Mouse (Mus musculus) kidney, adult 8-10 months (tissue): ENCODE results near the gene Iffo2.
A peak's percentile ranks its signal among the peaks of the same experiment; 100 is the strongest.

Experiments
- DNase-seq, 2 experiments: peaks; one replicate each; pipeline ENCODE4 v3.0.0; 2022

Iffo2 gene

DNA sequence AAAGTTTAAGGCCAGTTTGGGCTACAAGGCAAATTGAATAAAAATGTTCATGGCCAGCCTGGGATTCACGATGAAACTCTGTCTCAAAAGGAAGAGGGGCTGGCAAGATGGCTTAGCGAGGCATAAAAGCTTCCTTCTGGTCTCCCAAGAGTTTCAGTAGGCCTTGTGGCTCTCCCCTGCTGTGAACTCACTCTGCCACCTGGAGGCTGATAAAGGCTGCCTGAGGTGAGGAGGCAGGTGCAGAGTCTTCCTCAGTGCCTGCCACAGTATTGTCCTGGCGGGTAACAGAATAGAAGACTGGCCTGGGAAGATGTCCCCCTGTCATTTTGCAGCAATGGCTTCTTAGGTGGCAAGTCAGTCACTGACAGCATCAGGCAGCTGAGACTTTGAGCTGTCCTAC lies 52.6 kb downstream of the Iffo2 start:
- DNase-seq: no peak

DNA sequence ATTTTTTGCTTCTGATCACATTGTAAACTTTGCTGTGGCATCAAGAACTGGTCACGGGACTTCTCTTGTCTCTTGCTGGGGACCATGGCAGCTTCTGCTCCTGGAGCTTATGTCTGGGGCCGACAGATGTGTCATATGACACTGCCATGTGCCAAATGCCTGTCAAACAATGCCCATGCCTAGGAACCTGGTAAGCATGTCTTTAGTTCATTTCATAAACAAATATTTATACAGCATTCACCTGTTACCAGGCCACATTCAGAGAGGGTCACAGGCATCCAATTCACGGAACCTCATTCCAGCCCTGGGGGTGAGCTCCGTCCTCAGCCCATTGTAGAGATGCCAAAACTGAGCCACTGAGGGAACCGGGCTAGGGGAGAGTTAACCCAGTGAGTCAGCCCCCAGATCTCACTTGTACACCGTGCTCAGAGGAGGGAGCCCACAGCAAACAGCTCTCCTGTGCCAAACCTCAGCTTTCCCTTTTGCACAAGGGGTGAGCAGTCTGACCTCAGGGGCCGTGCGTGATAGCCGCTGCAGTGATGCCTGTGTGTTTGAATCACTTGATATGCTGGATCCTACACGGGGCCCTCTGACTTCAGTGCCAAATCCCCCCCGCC lies 53.4 kb downstream of the Iffo2 start:
- no peak for DNase-seq

DNA sequence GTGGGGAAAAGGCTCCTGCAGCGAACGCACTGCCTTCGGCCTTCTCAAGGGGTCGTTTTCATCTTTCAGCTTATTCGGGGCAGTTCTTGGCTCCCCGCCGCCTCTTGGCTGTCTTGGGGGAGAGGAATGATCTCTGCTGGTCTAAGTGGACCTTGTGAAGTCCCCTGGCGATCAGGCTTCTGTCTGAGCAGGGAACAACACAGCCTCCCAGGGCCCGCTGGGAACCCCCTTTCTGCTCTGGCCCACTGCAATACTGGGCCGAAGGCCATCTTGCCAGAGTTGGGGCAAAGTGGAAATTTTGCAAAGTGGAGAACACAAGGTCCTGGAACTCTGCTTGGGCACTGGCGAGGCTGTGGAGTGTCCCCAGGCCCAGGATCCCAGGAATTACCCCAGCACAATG lies 54.4 kb downstream of the Iffo2 start:
- no peak for DNase-seq

DNA sequence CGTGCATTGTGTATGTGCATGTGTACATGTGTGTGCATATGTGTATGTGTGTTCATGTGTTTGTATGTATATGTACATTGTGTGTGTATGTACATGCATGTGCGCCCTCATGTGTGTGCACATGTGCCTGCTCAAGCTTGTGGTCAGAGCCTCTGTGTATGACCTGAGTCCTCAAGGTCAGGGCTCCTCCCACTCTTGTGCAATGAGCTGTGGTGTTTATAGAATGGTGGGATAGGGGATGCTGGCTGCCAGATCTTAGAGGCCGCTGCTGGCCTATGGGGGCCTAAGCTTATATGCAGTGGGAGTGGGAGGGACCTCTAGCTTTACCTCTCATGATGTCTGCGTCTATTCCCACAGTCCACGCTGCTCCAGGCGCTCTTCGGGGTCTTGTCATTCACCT lies 55.4 kb downstream of the Iffo2 start:
- DNase-seq: no peak

DNA sequence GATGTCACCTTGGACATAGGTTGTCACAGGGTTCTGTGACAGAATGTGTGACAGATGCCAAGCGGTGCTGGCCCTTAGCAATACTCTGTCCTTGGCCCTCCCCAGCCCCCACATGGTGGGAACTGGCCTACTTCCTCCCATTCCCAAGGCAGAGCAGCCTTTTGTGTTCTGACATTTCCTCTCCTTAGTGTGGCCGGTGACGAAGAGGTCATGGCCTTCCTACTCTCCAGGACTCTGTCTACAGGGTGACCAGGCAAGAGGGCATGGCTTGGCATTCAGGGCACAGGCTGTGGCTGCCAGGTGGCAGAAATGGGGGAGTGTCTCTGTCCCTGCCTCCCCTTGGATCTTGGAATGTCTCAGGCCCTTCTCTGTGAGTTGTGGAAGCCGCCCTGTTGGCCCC lies 57.0 kb downstream of the Iffo2 start:
- no peak for DNase-seq

DNA sequence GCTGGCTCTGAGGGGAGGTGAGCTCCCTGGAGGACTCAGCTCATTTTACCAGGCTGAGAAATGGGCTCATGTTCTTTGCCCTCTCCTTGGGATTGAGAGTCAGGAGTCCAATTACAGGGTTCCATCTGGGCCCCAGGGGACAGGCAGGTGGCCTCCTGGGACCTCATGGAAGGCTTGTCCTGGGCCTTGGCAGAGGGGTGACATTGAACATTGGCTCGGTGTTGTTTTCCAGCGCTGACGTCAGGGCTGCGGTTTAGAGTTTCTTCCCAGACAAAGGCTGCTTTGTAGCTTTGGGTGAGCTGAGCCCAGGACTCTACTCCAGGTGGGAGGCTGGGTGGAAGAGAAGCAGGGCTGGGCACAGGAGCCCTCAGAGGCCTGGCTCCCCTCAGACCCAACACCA lies 57.4 kb downstream of the Iffo2 start:
- no peak for DNase-seq

DNA sequence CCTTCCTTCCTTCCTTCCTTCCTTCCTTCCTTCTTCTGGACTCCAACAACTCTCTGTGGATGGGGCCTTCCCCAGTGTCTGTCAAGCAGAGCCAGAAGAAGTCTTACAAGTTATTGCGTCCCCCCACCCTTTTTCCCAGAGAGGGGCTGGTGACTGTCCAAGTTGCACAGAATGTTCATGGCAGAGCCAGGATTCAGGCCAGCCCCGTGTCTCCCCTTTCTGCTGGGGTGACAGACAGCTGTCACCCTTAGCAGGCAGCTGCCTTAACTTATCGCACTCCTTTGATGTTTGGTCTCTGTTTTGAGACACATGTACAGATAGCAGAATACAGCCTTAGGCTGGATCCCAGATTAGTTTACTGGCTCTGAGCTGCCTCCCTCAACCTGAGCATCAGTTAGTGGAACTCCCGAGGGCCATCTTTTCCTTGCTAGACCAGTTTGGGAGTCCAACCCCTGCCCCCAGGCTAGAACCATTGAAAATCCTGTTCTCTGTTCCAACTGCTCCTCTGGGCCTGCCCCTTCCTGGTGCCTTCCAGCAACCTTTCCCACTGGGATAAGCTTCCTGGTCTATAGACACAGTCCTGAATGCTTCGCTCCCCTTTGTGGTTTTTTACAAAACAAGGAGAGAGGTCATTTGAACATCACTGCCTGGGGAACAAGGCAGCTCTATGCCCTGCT lies 59.1 kb downstream of the Iffo2 start:
- DNase-seq: no peak

DNA sequence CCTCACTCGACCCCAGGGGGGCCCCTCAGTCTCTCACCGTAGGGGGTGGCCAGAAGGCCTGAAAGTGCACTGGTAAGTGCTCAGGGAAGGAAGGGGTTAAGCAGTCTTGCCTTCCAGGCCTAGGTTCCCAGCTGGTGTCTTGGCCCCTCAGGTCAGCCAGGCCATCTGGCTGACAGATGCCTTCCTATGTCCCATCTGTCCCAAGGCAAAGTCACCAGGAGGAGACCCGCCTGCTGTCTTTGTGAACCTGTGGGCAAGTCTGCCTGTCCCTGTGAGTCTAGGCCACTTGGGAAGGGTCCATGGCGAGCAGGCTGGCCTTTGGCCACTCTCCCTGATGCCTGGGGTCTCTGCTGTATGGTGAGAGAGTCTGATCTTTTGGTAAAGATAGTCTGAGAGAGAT lies 60.1 kb downstream of the Iffo2 start:
- DNase-seq: no peak

DNA sequence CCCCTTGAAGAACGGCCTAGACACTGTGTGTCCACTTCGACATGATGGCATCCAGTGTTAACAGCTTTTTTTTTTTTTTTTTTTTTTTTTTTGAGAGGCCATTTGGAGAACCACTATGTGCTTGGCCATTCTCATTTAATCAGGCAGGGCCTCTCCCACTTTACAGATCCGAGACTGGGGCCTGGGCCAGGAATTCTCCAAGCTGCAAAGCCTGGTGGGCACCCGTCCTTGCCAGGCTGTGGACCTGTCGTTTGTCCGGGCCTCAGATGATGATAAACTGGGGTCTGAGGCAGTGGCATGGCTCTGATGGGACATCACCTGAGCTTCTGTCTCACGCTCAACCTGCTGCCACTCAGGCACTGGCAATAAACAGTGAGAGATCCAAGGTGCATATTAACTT lies 62.5 kb downstream of the Iffo2 start:
- DNase-seq: no peak

DNA sequence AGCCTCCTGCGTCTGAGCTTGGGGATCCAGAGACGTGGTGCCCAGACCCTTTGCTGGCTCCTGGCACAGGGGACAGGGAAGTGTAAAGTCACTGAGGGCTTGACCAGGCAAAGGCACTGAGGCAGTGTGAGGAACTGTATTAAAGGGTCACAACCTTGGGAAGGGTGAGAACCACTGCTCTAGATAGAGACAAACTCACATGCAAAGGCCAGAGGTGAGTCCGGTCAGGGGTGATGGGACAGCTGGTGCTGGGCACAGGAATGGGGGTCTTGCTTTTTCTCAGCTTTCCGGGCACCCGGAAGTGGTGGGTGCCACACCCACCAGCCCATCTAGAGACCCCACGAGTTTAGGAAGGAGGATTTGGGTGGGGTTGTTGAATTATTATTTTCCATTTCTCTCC lies 63.0 kb downstream of the Iffo2 start:
- DNase-seq: no peak

DNA sequence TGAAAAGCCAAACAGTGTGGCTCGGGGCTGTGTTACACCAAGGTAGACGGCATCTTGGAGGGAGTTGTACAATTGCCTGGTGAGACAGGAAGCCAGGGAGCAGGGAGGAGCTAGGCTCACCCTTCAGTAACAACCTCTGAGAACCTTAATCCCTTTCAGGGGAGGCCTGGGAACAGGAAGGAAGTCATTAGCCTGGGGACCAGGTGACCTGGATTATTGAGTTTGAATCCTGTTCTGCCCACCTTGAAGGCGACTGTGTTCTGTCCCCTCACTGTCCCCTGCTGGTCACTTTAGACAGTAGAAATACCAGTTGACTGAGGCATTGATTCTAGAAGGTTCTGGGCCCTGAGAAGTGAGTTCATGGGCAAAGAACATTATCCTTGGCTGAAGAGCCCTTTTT lies 63.7 kb downstream of the Iffo2 start:
- no peak for DNase-seq

DNA sequence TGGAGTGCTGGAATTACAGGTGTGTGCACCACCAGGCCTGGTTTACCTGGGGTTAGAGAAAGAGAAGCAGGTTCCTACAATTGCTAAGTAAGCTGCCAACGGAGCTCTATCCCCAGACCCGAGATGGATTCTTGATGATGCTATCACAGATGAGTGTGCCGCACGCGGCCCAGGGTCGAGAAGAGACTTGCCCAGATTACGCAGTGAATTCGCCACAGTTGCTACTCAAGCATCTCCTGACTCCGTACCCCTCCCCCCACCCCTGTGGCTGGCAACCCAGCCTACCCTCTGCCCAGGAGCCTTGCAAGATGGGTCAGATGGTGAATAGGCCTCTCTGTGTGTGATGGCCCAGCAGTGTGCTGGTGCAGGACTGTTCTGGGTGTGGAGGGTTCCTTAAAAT lies 66.4 kb downstream of the Iffo2 start:
- DNase-seq: no peak

DNA sequence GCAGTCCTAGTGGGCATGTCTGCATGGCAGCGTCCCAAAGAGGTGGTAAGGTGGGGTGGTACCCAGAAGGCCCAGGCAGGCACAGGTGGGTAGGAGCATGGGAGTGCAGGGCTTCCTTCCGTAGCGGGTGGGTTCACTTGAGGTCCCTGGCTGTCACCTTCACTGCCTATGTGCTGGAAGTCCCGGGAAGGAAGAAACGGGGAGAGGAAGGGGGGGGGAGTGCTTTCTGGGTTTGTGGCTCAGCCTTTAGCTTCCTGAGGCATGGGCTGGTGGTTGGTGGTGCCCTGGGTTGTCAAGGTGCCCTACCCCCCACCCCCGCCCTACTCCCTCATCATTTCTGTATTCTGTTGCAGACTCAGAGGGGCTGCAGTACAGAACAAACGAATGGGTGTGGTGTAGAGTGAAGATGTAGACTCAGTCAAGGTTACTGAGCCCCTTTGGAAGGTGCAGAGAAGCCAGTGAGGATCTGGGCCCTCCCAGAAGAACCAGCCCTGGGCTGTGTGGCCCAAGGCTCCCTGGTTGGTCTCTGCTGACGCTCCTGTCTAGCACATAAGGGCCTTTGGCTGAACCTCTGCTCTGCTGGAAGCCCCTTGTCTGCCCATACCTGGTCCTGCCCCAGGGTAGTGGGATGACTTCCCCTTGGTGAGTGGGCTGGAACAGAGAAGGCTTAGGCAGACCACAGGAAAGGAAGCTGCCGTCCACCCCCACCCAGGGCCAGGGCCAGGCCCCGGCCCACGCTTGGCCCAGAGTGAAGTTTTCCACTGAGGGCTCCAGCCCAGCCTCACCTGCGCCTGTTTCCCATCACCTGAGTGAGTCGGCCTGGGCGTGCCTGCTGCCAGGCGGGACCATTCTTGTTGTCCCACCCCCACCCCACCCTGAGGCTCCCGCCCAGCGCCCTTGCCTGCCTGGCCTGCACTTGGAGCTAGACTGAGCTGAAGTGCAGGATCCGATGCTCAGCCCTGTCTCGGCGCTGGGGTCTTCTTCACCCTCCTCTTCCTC lies 67.2 kb downstream of the Iffo2 start:
- no peak for DNase-seq

DNA sequence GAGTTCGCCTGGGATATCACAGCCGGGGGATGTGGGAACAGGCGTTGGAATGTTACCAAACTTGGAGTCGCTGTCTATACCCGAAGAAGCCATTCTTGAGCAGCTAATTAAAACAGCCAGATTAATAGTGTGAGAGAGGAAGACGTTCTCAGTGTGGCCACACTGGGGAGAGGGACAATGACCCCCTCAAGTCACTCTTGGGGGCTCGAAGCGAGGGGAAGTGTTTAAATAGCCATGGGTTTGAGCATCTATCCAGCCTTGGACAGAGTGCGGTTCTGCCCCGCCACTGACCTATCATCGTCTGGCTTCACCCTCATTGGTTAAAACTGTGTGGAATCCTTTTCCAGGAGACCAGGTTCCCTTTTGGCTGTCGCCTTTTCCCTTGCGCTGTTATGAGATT lies 68.0 kb downstream of the Iffo2 start:
- DNase-seq: no peak

DNA sequence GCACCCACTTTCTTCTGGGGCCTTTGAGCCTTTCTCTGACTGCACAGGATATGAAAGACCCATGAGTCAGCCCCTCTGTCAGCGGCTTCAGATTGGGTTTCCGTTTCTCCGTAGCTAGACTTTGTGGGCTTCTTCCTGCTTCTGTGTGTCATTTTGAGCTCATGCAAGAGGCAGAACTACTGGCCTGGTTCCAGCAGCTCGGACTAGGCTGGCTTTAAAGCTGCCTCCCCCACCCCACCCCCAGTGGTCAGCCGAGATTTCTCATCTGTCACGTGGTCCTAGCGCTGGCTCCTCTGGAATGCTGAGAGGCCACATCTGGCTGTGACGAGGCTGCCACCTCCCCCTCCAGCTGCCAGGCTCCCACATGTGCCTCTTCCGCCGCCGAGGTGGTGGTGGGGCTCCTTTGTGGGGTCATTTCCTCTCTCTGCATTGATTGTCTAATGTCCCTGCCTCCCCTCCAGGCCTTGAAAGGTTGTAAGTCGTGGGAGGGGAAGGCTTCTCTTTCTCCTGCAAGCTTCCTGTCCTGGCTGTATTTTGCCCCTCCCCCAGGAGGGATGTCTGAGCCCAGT lies 68.7 kb downstream of the Iffo2 start:
- peak; percentile 87 to 88 for DNase-seq

DNA sequence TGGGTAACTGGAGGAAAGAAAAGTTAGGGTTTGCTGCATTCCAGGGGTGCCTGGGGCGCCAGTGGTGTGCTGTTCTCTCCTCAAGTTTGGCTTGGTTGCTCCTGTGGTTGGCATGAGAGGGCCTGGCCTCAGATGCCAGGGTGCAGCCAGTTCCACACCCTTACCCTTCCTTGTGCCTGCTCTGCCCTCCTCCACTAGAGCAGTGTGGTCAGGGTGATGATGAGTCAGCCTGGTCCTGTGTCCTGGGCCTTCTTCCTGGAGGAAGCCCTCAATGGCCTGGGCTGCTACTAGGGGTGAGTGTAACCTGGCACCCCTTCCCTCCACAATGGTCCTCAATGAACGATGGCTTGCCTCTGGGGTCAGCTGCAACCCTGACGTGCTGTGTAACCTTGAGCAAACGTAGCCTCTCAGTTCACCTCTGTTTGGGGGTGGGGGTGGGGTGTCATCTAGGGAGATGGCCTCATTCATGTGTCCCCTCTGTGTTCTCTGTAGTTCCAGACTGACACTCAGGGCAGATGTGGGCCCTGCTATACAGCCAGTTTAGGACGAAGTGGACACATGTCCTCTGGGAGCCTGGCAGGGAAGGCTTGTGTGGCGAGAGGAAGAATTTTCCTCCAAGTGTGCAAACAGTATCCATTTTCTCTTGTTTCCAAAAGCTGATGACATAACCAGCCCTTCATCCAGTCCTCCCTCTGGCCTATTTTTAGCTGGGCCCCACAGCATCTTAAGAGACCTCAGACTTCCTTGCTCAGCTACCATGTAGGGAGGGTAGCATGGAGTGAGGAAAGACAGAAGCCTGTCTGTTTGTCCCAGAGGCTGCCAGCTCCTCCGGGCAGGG lies 71.4 kb downstream of the Iffo2 start:
- no peak for DNase-seq

DNA sequence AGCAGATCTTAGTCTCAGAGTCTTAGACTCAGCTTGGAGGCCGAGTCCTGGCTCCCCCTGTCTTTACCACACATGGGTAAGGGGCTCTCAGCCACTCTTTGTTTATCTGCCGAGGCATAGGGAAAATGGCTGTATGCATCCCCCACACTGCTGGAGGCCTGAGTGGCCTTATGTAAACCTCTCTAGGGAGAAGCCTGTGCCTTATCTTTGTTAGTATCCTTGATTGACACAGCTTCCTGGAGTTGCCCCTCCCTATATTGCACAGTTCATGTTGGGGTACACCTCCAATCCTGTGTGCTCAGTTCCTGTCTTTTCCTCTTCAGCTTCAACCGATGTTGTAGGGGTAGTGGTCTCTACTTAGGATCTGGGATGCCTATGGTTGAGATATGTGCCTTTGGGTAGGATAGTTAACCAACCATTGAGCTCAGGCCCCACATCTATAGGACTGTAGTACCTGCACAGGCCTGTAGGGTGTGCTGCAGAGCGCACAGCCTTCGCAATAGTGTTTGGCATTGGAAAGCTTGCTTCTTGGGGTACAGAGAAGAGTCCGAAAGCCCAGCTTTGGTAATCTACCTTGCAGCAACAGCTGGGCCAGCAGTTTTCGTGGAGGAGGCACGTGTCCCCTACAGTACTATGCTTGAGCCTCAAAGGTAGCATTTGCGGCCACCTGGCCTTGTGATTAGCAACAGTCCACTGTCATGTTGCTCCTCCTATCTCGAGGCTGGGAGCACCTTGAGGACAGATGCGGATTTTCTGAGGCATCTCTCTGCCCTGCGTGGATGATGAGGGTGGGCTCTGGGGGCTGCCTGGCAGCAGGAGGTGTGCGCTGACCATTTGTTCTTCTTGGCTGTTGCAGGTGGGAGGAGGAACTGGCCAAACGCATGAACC lies 72.3 kb downstream of the Iffo2 start, which contains the start of gene Gm21969:
Gene Gm21969 (plus strand): TSS at position 830 of the 888 bp plus-strand sequence.
- DNase-seq: peak in 1 of 2 experiments; percentile 65

DNA sequence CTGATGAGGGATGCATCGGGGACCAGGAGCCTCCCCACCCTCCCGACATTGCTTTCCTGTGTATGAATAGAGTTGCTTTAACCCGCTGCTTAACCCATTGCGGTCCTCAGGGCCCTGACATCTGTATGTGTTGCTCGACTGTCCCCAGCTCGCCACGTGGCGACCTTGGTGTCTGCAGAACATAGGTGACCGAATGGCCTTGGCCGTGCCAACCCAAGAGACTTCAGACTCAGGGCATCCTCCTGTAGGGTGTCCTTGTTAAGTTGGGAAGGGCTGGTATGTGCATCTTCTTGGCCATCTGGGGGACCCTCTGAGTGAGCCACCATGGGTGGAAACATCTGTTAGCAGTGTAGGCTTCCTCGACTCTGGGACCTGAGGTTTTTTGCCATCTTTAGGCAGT lies 74.9 kb downstream of the Iffo2 start:
- no peak for DNase-seq

DNA sequence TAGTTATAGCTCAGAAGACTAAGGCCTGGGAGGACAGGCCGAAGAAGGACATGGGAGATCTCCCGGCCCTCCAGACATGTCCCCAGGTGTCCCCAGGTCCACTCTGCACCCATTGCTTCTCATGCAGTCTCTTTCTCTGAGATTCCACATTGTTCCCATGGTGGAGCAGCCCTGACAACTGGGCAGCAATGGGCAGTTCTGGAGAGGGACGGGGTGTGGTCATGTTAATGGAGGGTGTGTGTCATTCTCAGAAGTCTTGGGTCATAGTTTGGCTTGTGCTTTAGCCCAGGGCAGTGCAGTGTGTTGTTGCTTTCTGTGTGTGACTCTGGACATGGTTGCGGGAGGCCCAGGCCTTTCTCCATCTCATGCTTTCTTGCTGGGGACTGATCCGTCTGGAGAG lies 76.4 kb downstream of the Iffo2 start:
- no peak for DNase-seq

DNA sequence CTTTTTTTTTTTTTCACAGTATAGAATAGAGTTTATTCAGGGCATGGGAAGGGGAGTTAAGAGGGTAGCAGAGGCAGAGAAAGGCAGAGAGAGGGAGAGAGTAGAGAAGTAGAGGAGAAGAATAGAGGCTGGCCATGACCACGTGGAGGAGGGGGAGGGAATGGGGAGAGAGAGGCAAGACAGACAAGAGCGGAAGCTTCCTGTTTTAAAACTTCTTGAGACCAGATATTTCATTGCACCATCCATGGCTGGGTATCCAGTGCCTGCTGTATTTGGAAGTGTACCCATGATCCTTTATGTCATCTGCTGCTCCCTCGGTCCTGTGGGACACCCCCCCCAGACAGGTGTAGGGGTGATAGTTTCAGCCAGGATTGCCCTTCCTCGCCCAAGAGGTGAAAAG lies 78.6 kb downstream of the Iffo2 start:
- DNase-seq: no peak

DNA sequence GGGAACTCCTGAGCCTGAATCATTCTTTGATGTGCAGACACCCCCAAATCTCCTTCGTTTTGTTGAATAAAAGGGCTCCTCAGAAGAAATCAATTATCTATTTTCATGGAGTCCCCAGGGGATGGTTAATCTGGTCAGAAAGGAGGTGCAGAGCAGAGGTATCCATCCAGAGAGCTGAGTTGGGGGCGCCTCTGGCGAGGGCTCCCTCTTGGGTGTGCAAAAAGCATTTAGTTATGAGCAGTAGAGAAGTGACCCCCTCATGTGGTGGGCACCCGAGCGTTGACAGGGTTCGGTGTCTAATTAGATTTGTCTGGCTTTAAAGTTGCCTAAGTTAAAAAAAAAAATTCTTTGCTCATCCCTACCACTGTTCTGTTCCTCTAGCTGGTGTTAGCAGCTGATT lies 80.6 kb downstream of the Iffo2 start:
- DNase-seq: no peak
